Mouse (Mus musculus): ENCODE results near the gene Krba1. TPM values are rescaled to one million over a fixed set of nuclear protein-coding genes. Genes with fewer than 3 reads are reported as not detected.

Gene Krba1
- polyA plus RNA-seq, 1 experiment, result 13.5 TPM

DNA sequence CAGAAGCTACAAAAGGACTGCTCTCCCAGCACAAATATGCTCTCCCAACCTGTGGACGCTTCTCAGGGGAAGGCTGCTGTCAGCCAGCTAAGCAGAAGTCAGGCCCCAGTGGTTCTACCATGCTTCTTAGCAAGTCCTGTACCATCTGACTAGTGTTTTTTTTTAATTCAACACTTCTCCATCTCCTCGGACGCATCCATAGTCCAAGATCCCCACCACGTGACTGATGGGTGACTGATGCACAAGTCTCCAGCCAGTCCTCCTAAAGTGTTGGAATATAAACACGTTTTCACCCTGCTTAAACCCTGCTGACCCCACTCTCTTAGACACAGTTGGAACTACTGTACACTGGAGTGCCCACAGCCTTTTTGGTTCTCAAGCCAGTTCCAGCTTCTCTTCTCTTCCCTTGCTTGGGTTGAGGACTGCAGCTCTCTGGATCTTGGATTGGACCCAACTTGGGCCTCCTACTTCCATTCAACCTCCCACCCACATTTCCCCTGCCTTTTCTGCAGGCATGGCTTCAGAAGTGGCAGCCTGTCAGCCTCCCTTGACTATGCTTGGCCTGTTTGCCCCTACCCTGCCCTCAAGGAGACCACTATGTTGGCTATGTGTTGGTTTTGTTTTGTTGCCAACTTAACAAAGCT is 40.4 kb downstream of the Krba1 start:
- TF ChIP-seq CTCF (IDR thresholded peaks at IDR 0.05; ENCODE audit: extremely low read depth, insufficient read length, insufficient replicate concordance, low read depth, low read length) (no peak), POLR2A (IDR thresholded peaks at IDR 0.05; ENCODE audit: low read depth, low read length) (no peak)
- H3K27me3 ChIP-seq (ENCODE audit: control insufficient read depth, insufficient read depth, low read length), result no peaks in the 10 kb centered on the region
- H3K4me3 ChIP-seq (ENCODE audit: low read depth, low read length), result no peak overlapping the region
- no peak overlapping the region for H3K27ac ChIP-seq (ENCODE audit: insufficient read depth, low read depth, low read length)
- peaks cover 16% of the 10 kb centered on the region for H3K36me3 ChIP-seq (ENCODE audit: control insufficient read depth, insufficient read depth, low read length)
- H3K4me1 ChIP-seq (ENCODE audit: control insufficient read depth, insufficient read depth, insufficient read length, low read length), result no peaks in the 10 kb centered on the region
- 78% methylated on average over 5 of the region's 5 CpGs for WGBS

DNA sequence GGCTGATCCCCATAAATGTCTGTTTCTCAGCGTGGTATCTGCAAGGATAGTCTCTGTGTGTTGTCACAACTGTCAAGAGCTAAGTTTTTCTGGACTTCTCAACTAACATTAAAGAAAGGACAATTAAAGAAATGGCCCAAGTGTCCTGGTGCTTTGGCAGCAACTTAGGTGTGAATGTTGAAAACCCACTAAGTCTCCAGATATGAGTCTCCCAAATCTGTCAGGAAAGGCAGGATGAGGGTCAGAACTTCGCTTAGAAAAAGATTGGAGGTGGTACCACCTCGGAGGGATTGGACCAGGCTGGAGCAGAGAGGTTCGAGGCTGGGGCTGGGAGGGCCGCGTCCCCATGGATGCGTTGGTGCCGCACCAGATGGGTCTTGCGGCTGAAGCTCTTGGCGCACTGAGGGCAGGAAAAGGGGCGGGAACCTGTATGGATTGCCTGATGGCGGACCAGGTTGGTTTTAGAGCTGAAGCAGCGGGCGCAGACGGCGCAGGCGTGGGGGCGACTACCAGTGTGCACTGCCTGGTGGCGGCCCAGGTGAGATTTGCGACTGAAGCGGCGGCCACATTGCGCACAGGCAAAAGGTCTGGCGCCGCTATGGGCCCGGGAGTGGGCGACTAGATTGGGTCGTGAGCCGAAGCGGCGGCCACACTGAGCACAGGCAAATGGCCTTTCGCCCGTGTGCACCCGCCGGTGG is 42.4 kb downstream of the Krba1 start:
- WGBS, result 95% methylated on average over 35 of the region's 35 CpGs
- H3K27ac ChIP-seq (ENCODE audit: insufficient read depth, low read depth, low read length), result no peak overlapping the region
- no peaks in the 10 kb centered on the region for H3K27me3 ChIP-seq (ENCODE audit: control insufficient read depth, insufficient read depth, low read length)
- H3K4me3 ChIP-seq (ENCODE audit: low read depth, low read length), result no peak overlapping the region
- no peaks in the 10 kb centered on the region for H3K4me1 ChIP-seq (ENCODE audit: control insufficient read depth, insufficient read depth, insufficient read length, low read length)
- H3K36me3 ChIP-seq (ENCODE audit: control insufficient read depth, insufficient read depth, low read length), result peaks cover 16% of the 10 kb centered on the region
- TF ChIP-seq POLR2A (IDR thresholded peaks at IDR 0.05; ENCODE audit: low read depth, low read length) (no peak), CTCF (IDR thresholded peaks at IDR 0.05; ENCODE audit: extremely low read depth, insufficient read length, insufficient replicate concordance, low read depth, low read length) (no peak)

DNA sequence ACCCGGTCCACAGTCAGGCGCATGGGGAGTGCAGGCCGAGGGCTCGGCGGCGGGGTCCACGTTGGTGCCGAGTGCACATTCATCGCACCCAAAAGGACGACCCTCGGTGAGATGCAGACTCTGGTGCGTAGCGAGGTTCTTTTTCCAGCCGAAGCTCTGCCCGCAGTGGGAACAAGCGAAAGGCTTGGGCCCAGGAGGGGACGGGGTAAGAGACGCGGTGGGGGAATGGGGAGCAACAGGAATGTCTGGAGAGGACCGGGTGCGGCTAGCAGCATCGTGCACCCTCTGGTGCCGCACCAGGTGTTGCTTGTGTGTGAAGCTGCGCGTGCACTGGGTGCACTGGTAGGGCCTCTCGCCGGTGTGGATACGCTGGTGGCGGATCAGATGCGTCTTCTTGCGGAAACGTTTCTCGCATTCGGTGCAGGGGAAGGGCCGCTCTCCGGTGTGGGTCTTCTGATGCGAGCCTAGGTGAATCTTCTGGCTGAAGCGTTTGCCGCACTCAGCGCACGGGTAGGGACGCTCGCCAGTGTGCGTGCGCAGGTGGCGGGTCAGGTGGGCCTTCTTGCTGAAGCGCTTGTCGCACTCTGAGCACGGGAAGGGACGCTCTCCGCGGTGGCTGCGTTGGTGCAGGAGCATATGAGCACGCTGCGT is 43.2 kb downstream of the Krba1 start:
- H3K27me3 ChIP-seq (ENCODE audit: control insufficient read depth, insufficient read depth, low read length), result no peaks in the 10 kb centered on the region

DNA sequence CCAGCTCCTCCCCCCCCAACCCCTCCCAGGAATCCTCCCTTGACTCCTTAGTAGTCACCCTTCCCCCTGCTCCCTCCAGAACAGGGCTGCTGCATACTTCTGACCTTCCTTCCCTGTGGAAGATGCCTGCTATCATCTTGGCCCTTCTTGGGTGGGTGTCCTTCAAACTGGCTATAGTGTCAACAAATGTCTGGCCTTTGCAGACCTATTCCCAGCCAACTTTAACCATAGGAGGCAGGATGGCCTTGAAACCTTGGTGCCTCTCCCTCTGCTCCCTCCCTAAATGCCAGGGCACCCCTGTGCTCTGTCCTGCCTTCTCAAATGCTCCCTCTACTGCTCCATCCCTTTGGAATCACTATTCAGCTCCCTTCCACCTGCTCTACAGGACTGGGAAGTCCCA is 44.3 kb downstream of the Krba1 start:
- TF ChIP-seq POLR2A (IDR thresholded peaks at IDR 0.05; ENCODE audit: low read depth, low read length), result no peak
- H3K36me3 ChIP-seq (ENCODE audit: control insufficient read depth, insufficient read depth, low read length), result peaks cover 16% of the 10 kb centered on the region
- no peak overlapping the region for H3K4me3 ChIP-seq (ENCODE audit: low read depth, low read length)

More for the DNA sequence above, 43.2 kb downstream of the Krba1 start:
- Histone ChIP-seq H3K27ac (ENCODE audit: insufficient read depth, low read depth, low read length) (no peak overlapping the region), H3K4me1 (ENCODE audit: control insufficient read depth, insufficient read depth, insufficient read length, low read length) (peaks cover under 1% of the 10 kb centered on the region; the same call in 1 of the 2 replicates), H3K4me3 (ENCODE audit: low read depth, low read length) (no peak overlapping the region), H3K36me3 (ENCODE audit: control insufficient read depth, insufficient read depth, low read length) (peaks cover 16% of the 10 kb centered on the region)
- TF ChIP-seq CTCF (IDR thresholded peaks at IDR 0.05; ENCODE audit: extremely low read depth, insufficient read length, insufficient replicate concordance, low read depth, low read length), result no peak
- TF ChIP-seq POLR2A (IDR thresholded peaks at IDR 0.05; ENCODE audit: low read depth, low read length), result no peak
- WGBS, result 90% methylated on average over 55 of the region's 55 CpGs

DNA sequence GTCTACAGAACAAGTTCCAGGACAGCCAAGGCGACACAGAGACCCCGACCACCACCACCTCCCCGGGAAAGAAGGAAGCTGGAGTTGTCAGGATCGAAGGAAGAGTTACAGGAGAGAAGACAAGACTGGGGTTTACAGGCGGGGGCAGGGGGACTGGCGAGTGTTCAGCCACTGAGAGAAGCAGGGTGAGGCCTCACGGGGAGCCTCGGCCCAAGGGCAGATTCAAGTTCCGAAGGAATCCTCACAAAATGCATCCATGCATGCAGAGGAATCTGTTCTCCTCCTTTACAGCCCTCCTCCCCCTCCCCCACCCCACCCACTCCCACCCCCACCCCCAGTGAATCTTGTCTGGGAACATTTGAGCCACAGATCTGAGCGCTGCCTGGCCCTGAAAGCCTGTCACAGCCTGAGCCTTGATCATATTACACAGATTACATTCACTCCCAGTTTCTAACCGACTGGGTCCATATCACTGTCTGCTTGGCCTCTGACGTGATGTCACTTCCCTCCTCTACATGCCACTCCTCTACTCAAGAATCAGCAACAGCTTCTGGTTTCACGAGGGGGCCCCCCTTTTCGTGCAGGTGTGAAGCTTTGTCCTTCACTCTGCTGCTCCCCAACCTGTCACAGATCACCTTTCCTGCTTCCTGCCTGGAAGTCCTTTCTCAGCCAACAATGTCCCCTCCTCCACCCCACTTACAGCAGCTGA is 45.1 kb downstream of the Krba1 start:
- WGBS, result 67% methylated on average over 14 of the region's 14 CpGs
- no peak for TF ChIP-seq CTCF (IDR thresholded peaks at IDR 0.05; ENCODE audit: extremely low read depth, insufficient read length, insufficient replicate concordance, low read depth, low read length)
- no peak for TF ChIP-seq POLR2A (IDR thresholded peaks at IDR 0.05; ENCODE audit: low read depth, low read length)
- H3K4me3 ChIP-seq (ENCODE audit: low read depth, low read length), result no peak overlapping the region
- no peaks in the 10 kb centered on the region for H3K27me3 ChIP-seq (ENCODE audit: control insufficient read depth, insufficient read depth, low read length)
- peaks cover 3% of the 10 kb centered on the region for H3K4me1 ChIP-seq (ENCODE audit: control insufficient read depth, insufficient read depth, insufficient read length, low read length)
- H3K27ac ChIP-seq (ENCODE audit: insufficient read depth, low read depth, low read length), result no peak overlapping the region
- peaks cover 16% of the 10 kb centered on the region for H3K36me3 ChIP-seq (ENCODE audit: control insufficient read depth, insufficient read depth, low read length)

More for the DNA sequence above, 44.3 kb downstream of the Krba1 start:
- Histone ChIP-seq H3K27ac (ENCODE audit: insufficient read depth, low read depth, low read length) (no peak overlapping the region), H3K27me3 (ENCODE audit: control insufficient read depth, insufficient read depth, low read length) (no peaks in the 10 kb centered on the region), H3K4me1 (ENCODE audit: control insufficient read depth, insufficient read depth, insufficient read length, low read length) (peaks cover 3% of the 10 kb centered on the region)

DNA sequence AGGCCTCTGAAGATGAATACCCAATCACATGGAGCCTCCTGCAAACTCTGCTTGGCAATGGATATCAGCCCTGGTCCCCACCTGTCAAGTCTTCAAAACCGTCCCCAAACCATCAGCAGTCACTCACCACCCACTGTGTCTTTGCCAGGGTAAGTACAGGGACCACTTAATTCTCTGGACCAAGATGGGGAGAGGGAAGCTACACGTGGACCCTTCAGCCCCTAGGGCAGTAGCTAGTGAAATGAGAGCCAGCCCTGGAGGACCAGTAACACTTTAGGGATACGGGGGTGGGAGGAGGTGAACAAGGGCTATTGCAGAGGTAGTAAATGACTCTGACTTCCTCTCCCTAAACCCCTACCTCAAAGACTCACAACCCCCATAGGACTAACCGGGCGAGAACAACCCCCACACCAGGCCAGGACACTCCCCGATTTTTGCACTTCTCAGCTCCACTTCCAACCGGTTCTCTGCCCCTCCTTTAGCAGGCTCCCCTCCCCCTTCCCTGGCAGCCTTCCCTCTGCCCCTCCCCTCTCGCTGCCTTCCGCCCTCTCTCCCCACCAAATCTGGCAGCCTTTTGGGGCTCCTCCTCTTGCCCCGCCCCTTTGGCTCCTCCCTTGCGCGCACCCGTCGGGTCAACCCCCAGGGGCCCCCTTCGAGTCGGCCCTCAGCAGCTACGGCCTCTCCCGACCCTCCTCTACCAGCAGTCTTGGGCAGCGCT is 48.4 kb downstream of the Krba1 start:
- Histone ChIP-seq H3K36me3 (ENCODE audit: control insufficient read depth, insufficient read depth, low read length) (peaks cover 5% of the 10 kb centered on the region), H3K27me3 (ENCODE audit: control insufficient read depth, insufficient read depth, low read length) (no peaks in the 10 kb centered on the region), H3K4me1 (ENCODE audit: control insufficient read depth, insufficient read depth, insufficient read length, low read length) (peaks cover 3% of the 10 kb centered on the region), H3K27ac (ENCODE audit: insufficient read depth, low read depth, low read length) (peak overlapping the region; percentile 3; the same call in 1 of the 2 replicates), H3K4me3 (ENCODE audit: low read depth, low read length) (peak overlapping the region; percentile 89)
- whole genome bisulfite sequencing, result 6% methylated on average over 19 of the region's 19 CpGs
- TF ChIP-seq CTCF (IDR thresholded peaks at IDR 0.05; ENCODE audit: extremely low read depth, insufficient read length, insufficient replicate concordance, low read depth, low read length), result no peak
- 0 out of 2 replicates have a peak, but pooled peaks have one; percentile 29 for TF ChIP-seq POLR2A (IDR thresholded peaks at IDR 0.05; ENCODE audit: low read depth, low read length)
